Mouse (Mus musculus): ENCODE measurements around the gene Igfbpl1. TPM values are rescaled to one million over a fixed set of nuclear protein-coding genes. Genes with fewer than 3 reads are reported as not detected.

Gene Igfbpl1
- not detected for polyA plus RNA-seq (2012; fragmentation: generic; extraction: Trizol)

GRCm38 (mm10) chr4:45826275-45827040, at the start of gene Igfbpl1:
Gene Igfbpl1 (minus strand): TSS chr4:45826923.

GRCm38 (mm10) chr4:45848109-45848824, 21.5 kb upstream of the Igfbpl1 start, which contains the start of gene Stra6l:
Gene Stra6l (plus strand): TSS chr4:45848664.

GRCm38 (mm10) chr4:45798964-45799363, 27.8 kb downstream of the Igfbpl1 start, which contains the start of gene Aldh1b1:
Gene Aldh1b1 (plus strand): TSS chr4:45799022.

Other genes starting within 250 kb of the Igfbpl1 start
- gene Aldh1b1, start 27.9 kb downstream of the Igfbpl1 start, polyA plus RNA-seq (2012; fragmentation: generic; extraction: Trizol), result not detected
- not detected for gene Stra6l, start 21.7 kb upstream of the Igfbpl1 start, polyA plus RNA-seq (2012; fragmentation: generic; extraction: Trizol)
- gene Ccdc180, start 63.4 kb upstream of the Igfbpl1 start, polyA plus RNA-seq (2012; fragmentation: generic; extraction: Trizol), result under 1 TPM; 0.05 to 0.19 TPM
- gene Tdrd7, start 138.4 kb upstream of the Igfbpl1 start, polyA plus RNA-seq (2012; fragmentation: generic; extraction: Trizol), result 10 to 100 TPM in 1 of 2 experiments, 1 to 10 TPM in 1; 5.8 to 32.5 TPM
- 1 to 10 TPM; 1.3 to 2.3 TPM for gene Tmod1, start 212.0 kb upstream of the Igfbpl1 start, polyA plus RNA-seq (2012; fragmentation: generic; extraction: Trizol)

Measured in C3H10T1/2 (cell line).